Mouse (Mus musculus): ENCODE measurements around the gene Mtmr1. TPM values are rescaled to one million over a fixed set of nuclear protein-coding genes. Genes with fewer than 3 reads are reported as not detected.
"Not testable (repeated sequence)": the region's sequence is repeated elsewhere in the genome, so short reads cannot be mapped to it uniquely, and the experiment has no call there.

Gene Mtmr1
- polyA plus RNA-seq (2015; fragmentation: Nextera tagmentation; extraction: Ambion mirVana) = 4.6 and 5.3 TPM in 2 replicates

DNA sequence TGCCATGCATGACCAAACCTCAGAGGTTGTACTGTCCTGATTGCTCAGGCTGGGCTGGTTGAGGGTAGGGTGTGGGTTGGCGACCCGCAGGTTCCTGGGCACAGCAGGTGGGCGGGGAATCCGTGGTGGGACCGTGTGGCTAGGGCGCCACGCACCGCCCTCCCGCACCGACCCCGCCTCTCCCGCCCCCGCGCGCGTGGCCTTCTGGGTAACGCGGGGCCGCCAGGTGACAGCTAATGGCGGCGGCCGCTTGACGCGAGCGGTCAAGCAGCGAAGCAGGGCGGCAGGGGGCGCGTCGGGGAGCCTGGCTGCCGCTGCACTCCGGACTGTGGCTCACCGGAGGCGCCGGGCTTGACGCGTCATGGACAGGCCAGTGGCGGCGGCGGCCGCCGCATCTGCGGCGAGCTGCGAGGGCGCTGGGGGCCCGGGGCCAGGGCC is at the start of gene Mtmr1:
TSS of gene Mtmr1 (plus strand) at position 207 of the 438 bp plus-strand sequence.
- Histone ChIP-seq H3K9me3 (ENCODE audit: low read length) (no peaks in the 10 kb centered on the region), H3K9ac (replicated peaks) (peak within 1 kb of the TSS; percentile 85), H3K36me3 (replicated peaks; ENCODE audit: insufficient read depth, low read length) (no peaks in the 10 kb centered on the region), H3K4me1 (ENCODE audit: insufficient read depth) (no peaks in the 10 kb centered on the region), H3K27ac (ENCODE audit: low read depth) (peak within 1 kb of the TSS; percentile 81), H3K27me3 (ENCODE audit: insufficient read depth, low read length) (no peaks in the 10 kb centered on the region), H3K4me3 (ENCODE audit: low read depth, low read length) (peak within 1 kb of the TSS; percentile 74), H3K4me2 (ENCODE audit: low read depth, low read length) (peak within 1 kb of the TSS; percentile 84)
- TF ChIP-seq CTCF (IDR thresholded peaks at IDR 0.05; ENCODE audit: low read depth) = peak; percentile 41
- TF ChIP-seq EP300 (IDR thresholded peaks at IDR 0.05; ENCODE audit: low read depth) = no peak
- 8% methylated on average over 34 of the region's 47 CpGs for WGBS (ENCODE audit: insufficient replicate concordance)
- ATAC-seq (peak; percentile 95), DNase-seq (peak; percentile 86)

DNA sequence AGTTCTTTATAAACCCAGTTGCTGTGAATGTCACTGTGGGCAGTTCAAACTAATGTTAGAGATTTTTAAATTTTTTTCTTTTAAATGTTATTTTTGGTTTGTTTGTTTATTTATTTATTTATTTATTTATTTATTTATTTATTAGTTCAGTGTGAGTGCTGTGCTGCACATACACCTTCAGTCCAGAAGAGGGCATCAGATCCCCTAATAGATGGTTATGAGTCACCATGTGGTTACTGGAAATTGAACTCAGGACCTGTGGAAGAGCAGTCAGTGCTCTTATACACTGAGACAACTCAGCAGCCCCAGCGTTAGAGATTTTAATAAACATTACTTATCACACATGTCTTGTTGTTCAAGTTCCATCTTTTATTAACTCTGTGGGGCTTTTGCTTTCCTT is 12.5 kb upstream of the Mtmr1 start:
- H3K9me3 ChIP-seq (ENCODE audit: low read length) = no peaks in the 10 kb centered on the region
- H3K4me1 ChIP-seq (ENCODE audit: insufficient read depth) = no peaks in the 10 kb centered on the region
- H3K36me3 ChIP-seq (replicated peaks; ENCODE audit: insufficient read depth, low read length) = no peaks in the 10 kb centered on the region
- DNase-seq = no peak
- ATAC-seq = no peak
- no peaks in the 10 kb centered on the region for H3K27me3 ChIP-seq (ENCODE audit: insufficient read depth, low read length)
- no peak overlapping the region for H3K27ac ChIP-seq (ENCODE audit: low read depth)
- WGBS (ENCODE audit: insufficient replicate concordance) = 68% methylated on average over 1 of the region's 1 CpGs
- no peak overlapping the region for H3K9ac ChIP-seq (replicated peaks)
- H3K4me3 ChIP-seq (ENCODE audit: low read depth, low read length) = no peak overlapping the region
- no peak overlapping the region for H3K4me2 ChIP-seq (ENCODE audit: low read depth, low read length)
- TF ChIP-seq CTCF (IDR thresholded peaks at IDR 0.05; ENCODE audit: low read depth) (peak; percentile 46), EP300 (IDR thresholded peaks at IDR 0.05; ENCODE audit: low read depth) (no peak)

DNA sequence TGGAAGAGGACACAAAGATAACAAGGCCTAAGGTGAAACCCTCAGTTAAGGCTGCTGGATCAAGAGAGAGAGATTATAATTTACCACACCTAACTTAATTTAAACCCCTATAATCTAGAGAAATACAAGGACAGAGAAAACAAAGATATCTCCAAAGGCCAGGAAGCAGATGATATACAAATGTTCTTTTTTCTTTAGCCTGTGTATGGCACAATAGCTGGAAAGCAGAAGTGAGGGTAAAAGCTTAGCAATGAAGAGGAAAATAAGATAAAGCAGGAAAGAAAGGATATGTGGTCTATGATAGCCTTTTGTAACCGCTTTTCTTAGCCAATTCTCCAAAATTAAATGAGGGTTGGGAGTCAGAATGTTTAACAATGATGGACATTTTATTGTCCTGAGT is 9.2 kb upstream of the Mtmr1 start:
- no peak for DNase-seq
- Histone ChIP-seq H3K36me3 (replicated peaks; ENCODE audit: insufficient read depth, low read length) (no peaks in the 10 kb centered on the region), H3K9ac (replicated peaks) (no peak overlapping the region), H3K9me3 (ENCODE audit: low read length) (no peaks in the 10 kb centered on the region), H3K4me1 (ENCODE audit: insufficient read depth) (no peaks in the 10 kb centered on the region), H3K27ac (ENCODE audit: low read depth) (no peak overlapping the region), H3K27me3 (ENCODE audit: insufficient read depth, low read length) (no peaks in the 10 kb centered on the region), H3K4me2 (ENCODE audit: low read depth, low read length) (no peak overlapping the region), H3K4me3 (ENCODE audit: low read depth, low read length) (no peak overlapping the region)
- 25% methylated on average over 1 of the region's 1 CpGs for WGBS (ENCODE audit: insufficient replicate concordance)
- no peak for ATAC-seq
- TF ChIP-seq CTCF (IDR thresholded peaks at IDR 0.05; ENCODE audit: low read depth) (no peak), EP300 (IDR thresholded peaks at IDR 0.05; ENCODE audit: low read depth) (no peak)

DNA sequence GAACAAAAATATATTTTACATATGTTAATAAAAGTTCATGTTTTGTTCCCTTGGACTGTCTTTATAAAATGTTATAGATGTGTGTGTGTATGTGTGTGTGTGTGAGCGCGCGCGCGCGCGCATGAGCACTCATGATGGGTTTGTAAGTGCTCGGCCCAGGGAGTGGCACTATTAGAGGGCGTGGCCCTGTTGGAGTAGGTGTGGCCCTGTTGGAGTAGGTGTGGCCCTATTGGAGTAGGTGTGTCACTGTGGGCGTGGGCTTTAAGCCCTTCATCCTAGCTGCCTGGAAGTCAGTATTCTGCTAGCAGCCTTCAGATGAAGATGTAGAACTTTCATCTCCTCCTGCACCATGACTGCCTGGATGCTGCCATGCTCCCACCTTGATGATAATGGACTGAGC is 2.8 kb upstream of the Mtmr1 start:
- H3K4me1 ChIP-seq (ENCODE audit: insufficient read depth); H3K9me3 ChIP-seq (ENCODE audit: low read length); H3K36me3 ChIP-seq (replicated peaks; ENCODE audit: insufficient read depth, low read length); H3K27ac ChIP-seq (ENCODE audit: low read depth); ATAC-seq; H3K4me3 ChIP-seq (ENCODE audit: low read depth, low read length); H3K4me2 ChIP-seq (ENCODE audit: low read depth, low read length); H3K27me3 ChIP-seq (ENCODE audit: insufficient read depth, low read length); H3K9ac ChIP-seq (replicated peaks): not testable (repeated sequence)
- DNase-seq = peak; percentile 13
- 89% methylated on average over 10 of the region's 10 CpGs for WGBS (ENCODE audit: insufficient replicate concordance)

DNA sequence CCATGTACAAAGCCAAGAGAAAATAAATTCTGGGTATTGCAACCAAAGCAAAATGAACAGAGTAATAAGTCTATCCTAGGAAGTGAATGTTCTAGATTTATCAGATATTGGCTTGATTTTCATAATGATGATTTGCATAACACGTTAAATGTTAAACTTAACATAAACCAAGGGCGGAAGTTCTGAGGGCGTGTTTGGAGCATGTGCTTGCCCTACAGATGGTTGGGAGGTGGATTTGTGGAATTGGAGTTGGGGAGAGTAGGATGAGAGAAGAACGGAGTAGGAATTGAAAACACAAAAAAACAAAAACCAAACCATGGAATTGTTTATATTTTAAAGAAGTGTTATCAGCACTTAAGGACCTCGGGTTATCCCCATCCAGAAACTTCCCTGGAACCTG is 498 bp upstream of the Mtmr1 start:
- H3K9ac ChIP-seq (replicated peaks) = no peak overlapping the region; the same call in 1 of the 2 replicates
- H3K27me3 ChIP-seq (ENCODE audit: insufficient read depth, low read length) = no peaks in the 10 kb centered on the region
- H3K4me2 ChIP-seq (ENCODE audit: low read depth, low read length) = peak overlapping the region; percentile 84
- H3K27ac ChIP-seq (ENCODE audit: low read depth) = no peak overlapping the region
- no peaks in the 10 kb centered on the region for H3K36me3 ChIP-seq (replicated peaks; ENCODE audit: insufficient read depth, low read length)
- H3K4me3 ChIP-seq (ENCODE audit: low read depth, low read length) = peak overlapping the region; percentile 74
- no peaks in the 10 kb centered on the region for H3K4me1 ChIP-seq (ENCODE audit: insufficient read depth)
- DNase-seq (no peak), ATAC-seq (no peak)
- TF ChIP-seq EP300 (IDR thresholded peaks at IDR 0.05; ENCODE audit: low read depth) (no peak), CTCF (IDR thresholded peaks at IDR 0.05; ENCODE audit: low read depth) (no peak)
- WGBS (ENCODE audit: insufficient replicate concordance) = 63% methylated on average over 5 of the region's 5 CpGs
- H3K9me3 ChIP-seq (ENCODE audit: low read length) = no peaks in the 10 kb centered on the region

DNA sequence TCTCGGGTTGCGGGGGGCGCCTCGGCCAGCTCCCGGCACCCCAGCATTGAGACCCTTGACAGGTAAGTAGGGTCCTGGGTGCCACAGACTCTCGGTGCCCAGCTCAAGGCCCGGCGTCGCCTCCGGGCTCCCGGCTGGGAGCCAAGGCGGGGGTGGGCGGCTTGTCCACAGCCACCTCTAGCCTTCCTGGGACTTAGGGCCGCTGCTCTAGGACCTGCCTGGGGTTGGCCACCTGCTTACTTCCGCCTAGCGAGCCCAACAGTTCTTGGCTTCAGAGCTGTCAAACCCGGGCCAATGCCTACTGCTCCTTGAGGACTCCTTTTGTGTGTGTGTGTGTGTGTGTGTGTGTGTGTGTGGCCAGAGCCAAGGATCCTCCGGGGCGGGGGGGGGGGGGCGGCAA is 451 bp downstream of the Mtmr1 start:
- WGBS (ENCODE audit: insufficient replicate concordance) = 13% methylated on average over 6 of the region's 20 CpGs
- ATAC-seq (peak; percentile 74), DNase-seq (peak; percentile 26)
- TF ChIP-seq CTCF (IDR thresholded peaks at IDR 0.05; ENCODE audit: low read depth) (no peak), EP300 (IDR thresholded peaks at IDR 0.05; ENCODE audit: low read depth) (no peak)
- no peaks in the 10 kb centered on the region for H3K27me3 ChIP-seq (ENCODE audit: insufficient read depth, low read length)
- no peaks in the 10 kb centered on the region for H3K9me3 ChIP-seq (ENCODE audit: low read length)
- H3K36me3 ChIP-seq (replicated peaks; ENCODE audit: insufficient read depth, low read length) = no peaks in the 10 kb centered on the region
- no peaks in the 10 kb centered on the region for H3K4me1 ChIP-seq (ENCODE audit: insufficient read depth)
- H3K4me2 ChIP-seq (ENCODE audit: low read depth, low read length) = peak overlapping the region; percentile 84
- peak overlapping the region; percentile 85 for H3K9ac ChIP-seq (replicated peaks)
- peak overlapping the region; percentile 74 for H3K4me3 ChIP-seq (ENCODE audit: low read depth, low read length)
- H3K27ac ChIP-seq (ENCODE audit: low read depth) = peak overlapping the region; percentile 81

DNA sequence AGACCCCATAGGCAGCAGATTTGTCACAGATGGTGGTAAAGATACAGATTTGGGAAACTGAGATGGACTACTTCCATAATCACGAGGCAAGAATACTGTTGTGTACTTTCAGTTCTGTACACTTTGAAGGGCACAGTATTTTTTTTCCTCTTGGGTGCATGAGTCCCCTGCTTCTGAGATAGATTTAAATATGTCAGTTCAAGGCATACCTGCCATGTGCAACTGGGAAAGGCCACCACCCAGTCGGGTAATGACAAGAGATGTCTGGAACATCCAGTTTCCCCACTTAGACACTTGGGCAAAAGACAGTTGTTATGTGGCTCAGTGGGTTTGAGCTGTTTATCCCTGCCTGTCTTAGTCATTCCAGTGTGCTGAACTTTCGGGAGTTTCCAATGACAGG is 950 bp downstream of the Mtmr1 start:
- WGBS (ENCODE audit: insufficient replicate concordance) = 59% methylated on average over 3 of the region's 3 CpGs
- ATAC-seq (no peak), DNase-seq (no peak)
- Histone ChIP-seq H3K36me3 (replicated peaks; ENCODE audit: insufficient read depth, low read length) (no peaks in the 10 kb centered on the region), H3K4me1 (ENCODE audit: insufficient read depth) (no peaks in the 10 kb centered on the region), H3K9ac (replicated peaks) (peak overlapping the region; percentile 85), H3K4me3 (ENCODE audit: low read depth, low read length) (peak overlapping the region; percentile 74), H3K4me2 (ENCODE audit: low read depth, low read length) (peak overlapping the region; percentile 84), H3K9me3 (ENCODE audit: low read length) (no peaks in the 10 kb centered on the region), H3K27me3 (ENCODE audit: insufficient read depth, low read length) (no peaks in the 10 kb centered on the region), H3K27ac (ENCODE audit: low read depth) (peak overlapping the region; percentile 81)
- no peak for TF ChIP-seq CTCF (IDR thresholded peaks at IDR 0.05; ENCODE audit: low read depth)
- no peak for TF ChIP-seq EP300 (IDR thresholded peaks at IDR 0.05; ENCODE audit: low read depth)

All from liver, postnatal 0 days (tissue).